Mouse (Mus musculus): ENCODE measurements around the gene Wdr91.

DNA sequence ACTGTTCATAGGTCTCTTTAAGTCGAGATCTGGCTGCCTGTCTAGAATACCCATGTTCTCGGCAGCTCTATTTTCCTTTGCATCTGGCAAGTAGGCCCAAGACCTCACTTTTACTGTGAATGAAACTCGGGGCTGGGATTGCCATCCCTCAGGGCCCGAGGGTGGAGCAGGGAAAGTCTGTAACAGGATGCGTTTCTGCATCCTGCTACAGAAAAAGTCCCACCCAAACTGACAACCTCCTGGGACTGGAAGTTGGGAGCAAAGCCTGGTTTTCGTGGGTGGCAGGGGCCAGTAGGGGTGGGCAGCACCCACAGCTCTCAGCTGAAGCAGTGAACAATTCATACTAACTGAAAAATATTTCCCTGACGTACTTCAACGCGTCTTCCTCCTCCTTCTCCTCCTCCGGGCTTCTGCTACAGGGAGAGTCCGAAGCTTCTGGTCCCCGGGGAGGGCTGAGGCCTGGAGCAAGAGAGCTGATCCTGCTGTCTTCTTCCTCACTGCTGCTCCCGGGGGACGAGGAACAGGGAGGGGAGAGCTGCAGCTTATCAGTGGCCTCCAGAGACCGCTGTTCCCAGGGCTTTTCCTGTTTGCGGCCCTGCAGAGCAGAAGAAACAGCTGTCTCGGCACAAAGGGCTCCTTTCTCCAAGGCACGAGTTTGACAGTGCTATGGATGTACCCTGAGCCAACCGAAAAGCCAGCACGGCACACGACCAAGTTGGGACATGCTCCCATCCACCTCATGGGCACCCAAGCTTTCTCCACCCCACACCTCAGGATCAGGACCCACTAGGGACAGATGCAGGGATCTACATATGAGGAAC, 36.4 kb downstream of the Wdr91 start:
- no peak for TF ChIP-seq CTCF (IDR thresholded peaks at IDR 0.05; ENCODE audit: extremely low read depth, insufficient read length, insufficient replicate concordance, low read depth, low read length)
- no peak for TF ChIP-seq POLR2A (IDR thresholded peaks at IDR 0.05; ENCODE audit: low read depth, low read length)
